Mouse (Mus musculus): ENCODE measurements around the gene Gpx2.

- TF ChIP-seq CTCF (IDR thresholded peaks at IDR 0.05; ENCODE audit: low read depth) (no peak), EP300 (IDR thresholded peaks at IDR 0.05; ENCODE audit: low read depth) (no peak)
Observed at GRCm38 (mm10) chr12:76822002-76822650, 26.8 kb upstream of the Gpx2 start.

Data from liver, embryonic 14.5 days (tissue).